Mouse (Mus musculus) embryonic facial prominence, embryonic 12.5 days (tissue): ENCODE results near the gene Cnot2. TPM values are rescaled to one million over a fixed set of nuclear protein-coding genes. Genes with fewer than 3 reads are reported as not detected.

Source experiments
- ATAC-seq: fragments of 200-750 bp; cut with Nextera tagmentation; 2 replicates; pipeline ENCODE4 v1.8.0; 2017; ENCODE audit not compliant: insufficient number of reproducible peaks, insufficient read depth, low FRiP score, low TSS enrichment
- H3K27ac ChIP-seq: fragments of 300-500 bp; sonication (generic); 2 replicates; pipeline ENCODE4 v1.5.1; 2016; ENCODE audit warnings: mild to moderate bottlenecking
- H3K27me3 ChIP-seq: fragments of 300-500 bp; sonication (generic); 2 replicates; pipeline ENCODE4 v1.6.1; 2016; ENCODE audit warnings: mild to moderate bottlenecking, moderate library complexity
- H3K36me3 ChIP-seq: fragments of 300-500 bp; sonication (generic); 2 replicates; pipeline ENCODE4 v1.6.1; 2016; ENCODE audit warnings: mild to moderate bottlenecking
- H3K4me1 ChIP-seq: fragments of 300-500 bp; sonication (generic); 2 replicates; pipeline ENCODE4 v1.6.1; 2016
- H3K4me2 ChIP-seq: fragments of 300-500 bp; sonication (generic); replicated peaks from 2 replicates; pipeline ENCODE4 v1.6.1; 2016; ENCODE audit warnings: mild to moderate bottlenecking, moderate library complexity
- H3K4me3 ChIP-seq: fragments of 300-500 bp; sonication (generic); 2 replicates; pipeline ENCODE4 v1.5.1; 2016; ENCODE audit warnings: mild to moderate bottlenecking
- H3K9ac ChIP-seq: fragments of 300-500 bp; sonication (generic); 2 replicates; pipeline ENCODE4 v1.6.1; 2016; ENCODE audit warnings: mild to moderate bottlenecking, moderate library complexity
- H3K9me3 ChIP-seq: fragments of 300-500 bp; sonication (generic); 2 replicates; pipeline ENCODE4 v1.6.1; 2016; ENCODE audit warnings: mild to moderate bottlenecking, moderate library complexity
- WGBS: fragments of 180-500 bp; shearing (Covaris S2); methylation state at CpG from one replicate; pipeline ENCODE4 v1.1.7; 2016; 5-methylcytosine and 5-hydroxymethylcytosine counted together
- microRNA-seq: library from miRNA; unstranded; fragments of <30 nt; microRNA quantifications from one replicate; pipeline ENCODE4, GENCODE M21; 2017
- polyA plus RNA-seq: library from polyadenylated mRNA; unstranded; fragments of >200 nt; fragmentation: Nextera tagmentation; extraction: Ambion mirVana; gene quantifications from 2 replicates; pipeline ENCODE4 v1.2.1, GENCODE M21; 2016

Cnot2 gene
- polyA plus RNA-seq, 1 experiment from 2014 or later: 130 TPM

DNA sequence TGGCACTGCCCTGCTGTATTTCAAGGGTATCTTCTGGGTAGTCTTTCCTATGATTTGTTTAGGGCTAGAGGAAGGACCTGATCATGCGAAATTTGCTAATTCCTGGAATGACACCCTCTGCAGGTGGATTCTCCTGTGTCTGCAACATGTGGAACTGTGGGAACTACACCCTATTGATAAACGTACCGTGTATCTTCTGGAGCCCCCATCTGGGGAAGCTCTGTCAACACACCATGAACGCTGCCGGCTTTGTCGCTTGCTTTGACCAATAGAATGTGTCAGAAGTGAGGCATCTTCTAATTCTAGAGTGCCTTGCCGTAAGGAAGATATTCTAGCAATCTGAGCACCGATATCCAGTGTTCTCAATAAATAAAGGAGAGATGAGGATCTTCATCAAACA lies 136.5 kb downstream of the Cnot2 start:
- 0 out of 2 replicates have a peak, but pooled peaks cover 2% of the 10 kb centered on the region for H3K4me1 ChIP-seq
- no peak overlapping the region for H3K4me3 ChIP-seq
- no peak overlapping the region for H3K9ac ChIP-seq
- peaks cover 16% of the 10 kb centered on the region; the same call in 1 of the 2 replicates for H3K36me3 ChIP-seq
- WGBS: 93% methylated on average over 8 of the region's 8 CpGs
- ATAC-seq: no peak
- H3K27ac ChIP-seq: no peak overlapping the region
- H3K27me3 ChIP-seq: no peaks in the 10 kb centered on the region
- no peaks in the 10 kb centered on the region for H3K9me3 ChIP-seq
- H3K4me2 ChIP-seq: no peak overlapping the region

DNA sequence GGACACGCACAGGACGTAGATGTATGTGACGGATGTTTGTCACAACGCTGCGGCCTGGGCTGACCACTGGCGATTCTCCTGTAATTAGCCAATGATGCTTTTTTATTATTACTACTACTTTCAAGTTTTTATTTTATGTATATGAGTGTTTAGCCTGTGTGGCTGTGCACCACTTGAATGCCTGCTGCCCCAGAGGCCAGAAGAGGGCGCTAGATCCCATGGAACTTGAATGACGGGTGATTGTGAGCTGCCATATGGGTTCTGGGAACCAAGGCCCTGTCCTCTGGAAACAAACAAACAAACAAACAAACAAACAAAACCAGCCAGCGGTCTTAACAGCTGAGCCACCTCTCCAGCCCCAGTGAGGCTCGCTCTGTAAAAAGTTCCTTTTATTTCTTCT lies 136.9 kb downstream of the Cnot2 start:
- H3K4me1 ChIP-seq: 0 out of 2 replicates have a peak, but pooled peaks cover 2% of the 10 kb centered on the region
- no peaks in the 10 kb centered on the region for H3K27me3 ChIP-seq
- H3K9ac ChIP-seq: no peak overlapping the region
- no peak overlapping the region for H3K4me2 ChIP-seq
- no peaks in the 10 kb centered on the region for H3K9me3 ChIP-seq
- H3K36me3 ChIP-seq: peaks cover 16% of the 10 kb centered on the region
- 90% methylated on average over 10 of the region's 10 CpGs for WGBS
- H3K27ac ChIP-seq: no peak overlapping the region
- no peak for ATAC-seq
- no peak overlapping the region for H3K4me3 ChIP-seq

DNA sequence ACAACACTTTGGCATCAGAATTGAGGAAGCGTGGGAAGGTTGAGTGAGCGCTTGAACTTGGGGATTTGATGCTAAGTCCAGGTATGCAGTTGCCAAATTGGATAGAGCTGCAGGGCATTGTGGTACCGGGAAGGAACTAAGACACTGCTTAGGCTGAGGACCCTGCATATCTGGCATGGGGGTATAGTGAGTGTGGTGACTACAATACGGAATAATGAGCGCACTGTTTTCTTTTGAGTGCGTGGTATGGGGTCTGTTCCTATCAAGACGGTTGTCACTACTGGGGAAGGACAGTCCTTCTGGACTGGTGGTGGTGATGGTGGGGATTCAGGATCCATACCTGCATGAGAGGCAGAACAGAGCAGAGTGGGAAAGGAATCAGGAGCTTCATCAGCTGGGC lies 140.4 kb downstream of the Cnot2 start:
- no peak overlapping the region for H3K4me2 ChIP-seq
- no peaks in the 10 kb centered on the region for H3K9me3 ChIP-seq
- no peak overlapping the region for H3K27ac ChIP-seq
- ATAC-seq: no peak
- no peaks in the 10 kb centered on the region for H3K27me3 ChIP-seq
- peaks cover 25% of the 10 kb centered on the region for H3K36me3 ChIP-seq
- 90% methylated on average over 7 of the region's 7 CpGs for WGBS
- H3K9ac ChIP-seq: no peak overlapping the region
- H3K4me1 ChIP-seq: no peaks in the 10 kb centered on the region
- H3K4me3 ChIP-seq: no peak overlapping the region

DNA sequence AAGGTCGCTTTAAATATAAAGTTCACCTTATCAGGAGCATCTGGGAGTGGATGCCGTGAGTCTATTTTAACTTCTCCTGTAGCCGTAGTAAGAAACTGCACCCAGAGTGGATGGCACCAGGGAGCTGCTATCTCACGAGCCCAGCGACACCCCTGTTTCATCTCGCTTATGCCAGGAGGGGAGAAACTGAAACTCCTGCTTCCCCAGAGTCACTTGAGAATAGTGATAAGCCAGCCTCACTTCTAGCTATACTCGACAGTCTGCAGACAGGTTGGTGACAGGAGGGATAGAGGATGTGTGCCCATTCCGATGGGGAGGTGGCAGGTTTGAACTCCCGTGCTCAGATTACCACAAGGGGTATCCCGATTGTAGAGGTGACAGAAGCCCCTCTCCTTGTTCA lies 141.2 kb downstream of the Cnot2 start:
- WGBS: 82% methylated on average over 10 of the region's 10 CpGs
- ATAC-seq: no peak
- Histone ChIP-seq H3K4me3 (no peak overlapping the region), H3K9ac (no peak overlapping the region), H3K36me3 (peaks cover 21% of the 10 kb centered on the region), H3K9me3 (no peaks in the 10 kb centered on the region), H3K4me2 (no peak overlapping the region), H3K4me1 (peaks cover 2% of the 10 kb centered on the region; the same call in 1 of the 2 replicates), H3K27ac (no peak overlapping the region), H3K27me3 (no peaks in the 10 kb centered on the region)

DNA sequence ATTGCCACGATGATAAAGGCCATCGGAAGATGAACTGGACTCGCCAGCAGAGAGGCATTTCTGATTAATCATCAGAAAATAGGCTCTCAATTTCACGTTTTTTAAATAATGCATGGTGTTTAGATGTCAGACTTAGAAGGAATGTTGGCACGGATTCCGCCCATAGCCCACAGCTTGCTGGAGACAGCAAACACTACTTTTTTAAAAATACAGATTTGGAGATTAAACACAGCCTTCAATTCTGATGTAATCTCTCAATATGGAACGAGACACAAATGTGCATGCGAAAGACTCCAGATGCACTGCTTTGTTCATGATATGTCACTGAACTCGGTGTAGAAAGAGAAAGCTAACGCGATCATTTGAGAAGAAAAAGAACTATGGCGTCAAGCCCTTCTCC lies 145.9 kb downstream of the Cnot2 start:
- peaks cover 10% of the 10 kb centered on the region for H3K36me3 ChIP-seq
- no peak overlapping the region for H3K27ac ChIP-seq
- H3K27me3 ChIP-seq: no peaks in the 10 kb centered on the region
- H3K9me3 ChIP-seq: no peaks in the 10 kb centered on the region
- no peak for ATAC-seq
- no peak overlapping the region for H3K9ac ChIP-seq
- no peak overlapping the region for H3K4me2 ChIP-seq
- peaks cover 4% of the 10 kb centered on the region; the same call in 1 of the 2 replicates for H3K4me1 ChIP-seq
- WGBS: 76% methylated on average over 12 of the region's 12 CpGs
- H3K4me3 ChIP-seq: no peak overlapping the region

Small RNAs within 50 kb of the gene (microRNA-seq; reads per million reads assigned to microRNA genes)
- gene Gm25190: not detected

Other genes with a start within 250 kb of the Cnot2 start
- 16.1 and 17.4 TPM in 2 replicates for gene Kcnmb4, start 107.6 kb downstream of the Cnot2 start, polyA plus RNA-seq